Mouse (Mus musculus): ENCODE results near the gene Eci3.

DNA sequence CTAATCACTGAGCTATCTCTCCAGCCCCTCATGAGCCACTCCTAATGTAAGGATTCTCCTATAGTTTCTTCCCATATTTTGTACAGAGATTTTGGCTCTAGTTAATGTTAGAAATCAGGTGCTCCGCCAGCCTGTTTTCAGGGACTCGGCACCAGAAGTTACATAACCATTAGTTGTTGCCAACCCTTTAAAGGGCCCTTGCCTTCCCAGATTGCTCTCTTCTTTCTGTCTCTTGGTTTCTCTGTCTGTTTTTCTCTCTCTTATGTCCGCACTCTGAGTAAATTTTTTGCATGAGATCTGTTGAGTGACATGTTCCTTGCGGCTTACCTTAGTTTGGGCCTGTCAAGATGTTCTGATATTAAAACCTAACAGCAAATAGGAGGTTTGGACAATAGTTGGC, 12.5 kb upstream of the Eci3 start:
- TF ChIP-seq GATA1 (IDR thresholded peaks at IDR 0.05; ENCODE audit: low read length) (no peak), TAL1 (IDR thresholded peaks at IDR 0.05; ENCODE audit: low read length) (no peak)

Data from erythroblast, embryonic 14.5 days (primary cell).